Mouse (Mus musculus): ENCODE measurements around the gene Rarg. TPM values are rescaled to one million over a fixed set of nuclear protein-coding genes. Genes with fewer than 3 reads are reported as not detected.

Gene Rarg
- total RNA-seq, 2 experiments from 2014 or later, result 3.4 to 7.5 TPM

- no peak for ATAC-seq (replicated peaks; ENCODE audit: poor library complexity, severe bottlenecking)
Measured at GRCm38 (mm10) chr15:102258581-102259253, 1.4 kb upstream of the Rarg start.

GRCm38 (mm10) chr15:102258076-102258470 is 756 bp upstream of the Rarg start:
- no peak for ATAC-seq (replicated peaks; ENCODE audit: poor library complexity, severe bottlenecking)

- ATAC-seq (replicated peaks; ENCODE audit: poor library complexity, severe bottlenecking), result no peak
Measured at GRCm38 (mm10) chr15:102256431-102257201, 701 bp downstream of the Rarg start.

GRCm38 (mm10) chr15:102255547-102256255 is 1.6 kb downstream of the Rarg start:
- ATAC-seq (replicated peaks; ENCODE audit: poor library complexity, severe bottlenecking), result no peak

- ATAC-seq (replicated peaks; ENCODE audit: poor library complexity, severe bottlenecking), result no peak
Measured at GRCm38 (mm10) chr15:102250521-102250920, 6.8 kb downstream of the Rarg start.

GRCm38 (mm10) chr15:102249967-102250366 is 7.3 kb downstream of the Rarg start:
- no peak for ATAC-seq (replicated peaks; ENCODE audit: poor library complexity, severe bottlenecking)

GRCm38 (mm10) chr15:102249251-102249691 is 8.0 kb downstream of the Rarg start:
- ATAC-seq (replicated peaks; ENCODE audit: poor library complexity, severe bottlenecking), result no peak

GRCm38 (mm10) chr15:102248812-102249191 is 8.5 kb downstream of the Rarg start:
- no peak for ATAC-seq (replicated peaks; ENCODE audit: poor library complexity, severe bottlenecking)

- no peak for ATAC-seq (replicated peaks; ENCODE audit: poor library complexity, severe bottlenecking)
Measured at GRCm38 (mm10) chr15:102248131-102248811, 9.0 kb downstream of the Rarg start.

- peak; percentile 21 for ATAC-seq (replicated peaks; ENCODE audit: poor library complexity, severe bottlenecking)
Measured at GRCm38 (mm10) chr15:102247252-102248130, 9.8 kb downstream of the Rarg start.

GRCm38 (mm10) chr15:102246866-102247251 is 10.5 kb downstream of the Rarg start:
- peak; percentile 36 for ATAC-seq (replicated peaks; ENCODE audit: poor library complexity, severe bottlenecking)

- peak; percentile 33 for ATAC-seq (replicated peaks; ENCODE audit: poor library complexity, severe bottlenecking)
Measured at GRCm38 (mm10) chr15:102245891-102246741, 11.2 kb downstream of the Rarg start.

GRCm38 (mm10) chr15:102245461-102245881 is 11.8 kb downstream of the Rarg start:
- no peak for ATAC-seq (replicated peaks; ENCODE audit: poor library complexity, severe bottlenecking)

- ATAC-seq (replicated peaks; ENCODE audit: poor library complexity, severe bottlenecking), result no peak
Measured at GRCm38 (mm10) chr15:102244306-102245191, 12.8 kb downstream of the Rarg start.

GRCm38 (mm10) chr15:102243229-102244190 is 13.8 kb downstream of the Rarg start:
- peak; percentile 72 for ATAC-seq (replicated peaks; ENCODE audit: poor library complexity, severe bottlenecking)

- ATAC-seq (replicated peaks; ENCODE audit: poor library complexity, severe bottlenecking), result no peak
Measured at GRCm38 (mm10) chr15:102242404-102243228, 14.7 kb downstream of the Rarg start.

Measured in granulocyte monocyte progenitor cell, adult 5-6 weeks (primary cell).